Mouse (Mus musculus): Measurements from ENCODE around the gene Gpam.

DNA sequence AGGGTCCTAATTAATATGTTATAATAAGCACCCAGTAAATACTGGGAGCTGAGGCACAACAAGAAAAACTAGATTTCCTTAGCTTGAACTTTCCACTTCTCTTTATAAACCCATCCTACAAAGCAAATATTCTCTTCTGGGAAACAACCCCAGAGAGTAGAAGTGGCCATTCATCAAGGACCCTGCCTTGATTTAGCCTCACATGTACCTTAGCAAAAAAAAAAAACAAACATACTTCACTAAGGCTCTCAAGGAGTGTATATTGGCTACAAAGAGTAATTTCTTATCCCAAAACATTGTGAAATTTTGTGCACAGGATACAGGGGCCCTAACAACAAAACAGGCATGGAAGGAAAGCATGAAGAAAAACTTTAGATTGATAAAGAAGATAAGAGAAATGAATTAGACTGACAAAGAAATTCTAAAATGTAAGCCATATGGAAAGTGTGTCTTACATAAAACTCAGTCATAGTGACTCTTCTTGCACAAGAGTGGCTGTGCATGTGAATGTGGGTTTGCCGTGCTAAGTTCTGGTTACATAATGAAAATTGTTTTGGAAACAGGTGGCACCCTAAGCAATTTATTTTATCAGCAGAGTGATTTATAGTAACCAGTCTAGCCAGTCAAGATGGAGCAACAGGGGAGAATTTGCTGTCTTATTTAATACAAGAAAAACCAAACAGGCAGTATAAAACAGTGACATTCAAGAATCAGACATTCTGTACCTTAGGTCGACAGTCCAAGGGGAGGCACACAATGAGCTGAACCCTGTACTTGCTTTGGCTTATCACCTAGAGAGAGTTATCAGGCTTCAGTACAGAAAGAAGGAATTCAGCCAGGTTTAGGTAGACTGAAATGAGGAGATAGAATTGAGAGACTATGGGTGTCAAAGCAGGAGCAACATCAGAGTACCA is 26.6 kb downstream of the Gpam start:
- TF ChIP-seq CTCF (IDR thresholded peaks at IDR 0.05; ENCODE audit: low read depth, low read length): no peak
- no peak for TF ChIP-seq POLR2A (IDR thresholded peaks at IDR 0.05; ENCODE audit: insufficient read depth, low read length)
- no peak for TF ChIP-seq EP300 (IDR thresholded peaks at IDR 0.05; ENCODE audit: insufficient read depth, low read depth, low read length)
